Mouse (Mus musculus): Measurements from ENCODE around the gene Gucd1.

Gene Gucd1

GRCm38 (mm10) chr10:75327081-75327480 lies 190.7 kb downstream of the Gucd1 start:
- DNase-seq (ENCODE audit: inconsistent age in 2 of 2, low spot score in 1 of 2), result no peak

- peak; percentile 61 to 81 for DNase-seq (ENCODE audit: inconsistent age in 2 of 2, low spot score in 1 of 2)
These were observed 191.2 kb downstream of the Gucd1 start for GRCm38 (mm10) chr10:75326553-75326952.

- no peak for DNase-seq (ENCODE audit: inconsistent age in 2 of 2, low spot score in 1 of 2)
These were observed 192.0 kb downstream of the Gucd1 start for GRCm38 (mm10) chr10:75325821-75326220.

- DNase-seq (ENCODE audit: inconsistent age in 2 of 2, low spot score in 1 of 2), result no peak
These were observed 193.4 kb downstream of the Gucd1 start for GRCm38 (mm10) chr10:75324391-75324790.

GRCm38 (mm10) chr10:75323986-75324385 lies 193.8 kb downstream of the Gucd1 start:
- DNase-seq (ENCODE audit: inconsistent age in 2 of 2, low spot score in 1 of 2), result no peak

GRCm38 (mm10) chr10:75322966-75323365 lies 194.8 kb downstream of the Gucd1 start:
- DNase-seq (ENCODE audit: inconsistent age in 2 of 2, low spot score in 1 of 2), result no peak

- no peak for DNase-seq (ENCODE audit: inconsistent age in 2 of 2, low spot score in 1 of 2)
These were observed 197.5 kb downstream of the Gucd1 start for GRCm38 (mm10) chr10:75320321-75320720.

GRCm38 (mm10) chr10:75318206-75318605 lies 199.6 kb downstream of the Gucd1 start:
- DNase-seq (ENCODE audit: inconsistent age in 2 of 2, low spot score in 1 of 2), result no peak

- DNase-seq (ENCODE audit: inconsistent age in 2 of 2, low spot score in 1 of 2), result peak; percentile 63 to 86
These were observed 200.6 kb downstream of the Gucd1 start for GRCm38 (mm10) chr10:75316908-75317761.

GRCm38 (mm10) chr10:75316872-75316907 lies 201.1 kb downstream of the Gucd1 start, which contains the start of gene Adora2a:
TSS of gene Adora2a (plus strand) at chr10:75316877.
- no peak for DNase-seq (ENCODE audit: inconsistent age in 2 of 2, low spot score in 1 of 2)

- peak in 1 of 2 experiments; percentile 55 for DNase-seq (ENCODE audit: inconsistent age in 2 of 2, low spot score in 1 of 2)
These were observed 201.3 kb downstream of the Gucd1 start for GRCm38 (mm10) chr10:75316472-75316871.

GRCm38 (mm10) chr10:75315756-75316155 lies 202.0 kb downstream of the Gucd1 start:
- DNase-seq (ENCODE audit: inconsistent age in 2 of 2, low spot score in 1 of 2), result peak in 1 of 2 experiments; percentile 63

GRCm38 (mm10) chr10:75314190-75314980 lies 203.4 kb downstream of the Gucd1 start:
- DNase-seq (ENCODE audit: inconsistent age in 2 of 2, low spot score in 1 of 2), result peak; percentile 33 to 59

GRCm38 (mm10) chr10:75312361-75312760 lies 205.4 kb downstream of the Gucd1 start:
- no peak for DNase-seq (ENCODE audit: inconsistent age in 2 of 2, low spot score in 1 of 2)

- DNase-seq (ENCODE audit: inconsistent age in 2 of 2, low spot score in 1 of 2), result no peak
These were observed 210.6 kb downstream of the Gucd1 start for GRCm38 (mm10) chr10:75307130-75307529.

GRCm38 (mm10) chr10:75304413-75304812 lies 213.4 kb downstream of the Gucd1 start:
- peak; percentile 32 to 64 for DNase-seq (ENCODE audit: inconsistent age in 2 of 2, low spot score in 1 of 2)

GRCm38 (mm10) chr10:75304049-75304405 lies 213.7 kb downstream of the Gucd1 start:
- DNase-seq (ENCODE audit: inconsistent age in 2 of 2, low spot score in 1 of 2), result no peak

- no peak for DNase-seq (ENCODE audit: inconsistent age in 2 of 2, low spot score in 1 of 2)
These were observed 214.3 kb downstream of the Gucd1 start for GRCm38 (mm10) chr10:75303324-75304048.

- no peak for DNase-seq (ENCODE audit: inconsistent age in 2 of 2, low spot score in 1 of 2)
These were observed 215.2 kb downstream of the Gucd1 start for GRCm38 (mm10) chr10:75302536-75302935.

- no peak for DNase-seq (ENCODE audit: inconsistent age in 2 of 2, low spot score in 1 of 2)
These were observed 215.8 kb downstream of the Gucd1 start for GRCm38 (mm10) chr10:75301937-75302336.

GRCm38 (mm10) chr10:75301195-75301806 lies 216.5 kb downstream of the Gucd1 start:
- no peak for DNase-seq (ENCODE audit: inconsistent age in 2 of 2, low spot score in 1 of 2)

Data from adrenal gland, adult (tissue).